Mouse (Mus musculus): Measurements from ENCODE around the gene Rbbp4. TPM values are rescaled to one million over a fixed set of nuclear protein-coding genes. Genes with fewer than 3 reads are reported as not detected.

Rbbp4 gene
- total RNA-seq, 2 experiments from 2014 or later = 134 to 137 TPM

- intact Hi-C loops (cut with DNase I) = no loop called here
- no peak for DNase-seq
Observed at GRCm38 (mm10) chr4:129297724-129298123, 37.4 kb downstream of the Rbbp4 start.

GRCm38 (mm10) chr4:129296066-129296465, 39.1 kb downstream of the Rbbp4 start:
- intact Hi-C loops (cut with DNase I) = no loop called here

GRCm38 (mm10) chr4:129295188-129295587, 40.0 kb downstream of the Rbbp4 start:
- intact Hi-C loops (cut with DNase I) = no loop called here
- DNase-seq = no peak

More at GRCm38 (mm10) chr4:129296066-129296465, 39.1 kb downstream of the Rbbp4 start:
- DNase-seq = peak in 1 of 2 experiments; percentile 17

- no peak for DNase-seq
- intact Hi-C loops (cut with DNase I) = no loop called here
Observed at GRCm38 (mm10) chr4:129293702-129294101, 41.5 kb downstream of the Rbbp4 start.

DNA sequence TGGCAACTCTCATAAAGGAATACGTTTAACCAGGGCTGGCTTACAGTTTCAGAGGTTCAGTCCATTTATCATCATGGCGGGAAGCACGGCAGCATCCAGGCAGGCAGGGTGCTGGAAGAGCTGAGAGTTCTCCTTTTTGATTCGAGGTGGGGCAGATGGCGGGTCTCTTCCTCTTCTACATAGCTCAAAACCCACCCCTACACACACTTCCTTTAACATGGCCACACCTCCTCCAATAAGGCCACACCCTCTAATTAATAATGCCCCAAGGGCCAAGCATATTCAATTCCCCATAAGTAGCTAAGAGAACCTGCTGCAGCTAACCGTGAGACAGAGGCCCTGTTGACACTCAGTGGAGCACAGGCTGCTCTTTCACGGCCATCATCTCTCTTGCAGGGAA, 42.3 kb downstream of the Rbbp4 start:
- intact Hi-C loops (cut with DNase I) = no loop called here
- no peak for DNase-seq

DNA sequence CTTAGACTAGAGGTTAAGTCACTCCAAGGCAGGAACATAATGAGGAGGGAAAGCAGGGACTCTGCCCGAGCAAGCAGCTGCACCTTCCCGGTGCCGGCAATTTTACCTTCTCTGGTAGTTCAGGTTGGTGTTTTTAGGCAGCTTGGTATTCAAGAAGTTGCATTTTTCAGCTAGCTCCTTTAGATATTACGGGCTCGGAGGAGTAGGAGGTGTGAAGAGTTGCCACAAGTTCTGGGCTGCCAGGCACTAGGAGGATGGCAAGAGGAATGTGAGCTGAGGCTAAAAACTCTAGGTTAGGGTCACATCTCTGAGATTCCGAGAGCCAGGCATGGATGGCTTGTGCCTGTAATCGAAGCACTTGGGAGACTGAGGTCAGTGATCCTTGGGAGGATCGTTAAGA, 45.5 kb downstream of the Rbbp4 start:
- no peak for DNase-seq
- intact Hi-C loops (cut with DNase I) = no loop called here

DNA sequence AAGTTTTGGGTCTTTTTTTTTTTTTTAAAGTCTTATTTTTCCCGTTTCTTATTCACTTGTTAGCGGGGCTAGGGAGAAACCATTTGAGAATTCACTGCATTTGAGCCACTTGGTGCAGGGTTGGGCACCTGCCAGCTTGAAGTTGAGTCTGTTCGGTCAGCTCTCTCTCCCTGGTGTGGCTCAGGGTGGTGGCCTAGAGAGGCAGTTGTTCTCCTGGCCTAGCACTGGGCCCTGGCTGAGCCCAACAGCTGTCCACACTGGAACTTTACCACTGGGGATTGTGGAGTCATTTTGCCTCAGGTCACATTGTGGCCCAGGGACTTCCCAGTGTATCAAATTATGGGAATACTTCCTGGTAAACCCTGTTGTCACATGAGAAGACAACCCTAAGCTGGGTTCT, 47.1 kb downstream of the Rbbp4 start:
- DNase-seq = peak; percentile 53 to 63
- intact Hi-C loops (cut with DNase I) = no loop called here

GRCm38 (mm10) chr4:129287472-129287981, 47.6 kb downstream of the Rbbp4 start, which contains the start of gene Sync:
Gene Sync, plus strand, starts transcription at chr4:129287617.
- DNase-seq = peak; percentile 71 to 75
- intact Hi-C loops (cut with DNase I) = no loop called here

GRCm38 (mm10) chr4:129286683-129287471, 48.3 kb downstream of the Rbbp4 start:
- peak; percentile 38 to 54 for DNase-seq
- intact Hi-C loops (cut with DNase I) = no loop called here

- peak; percentile 41 to 57 for DNase-seq
- intact Hi-C loops (cut with DNase I) = no loop called here
Observed at GRCm38 (mm10) chr4:129286001-129286682, 49.0 kb downstream of the Rbbp4 start.

DNA sequence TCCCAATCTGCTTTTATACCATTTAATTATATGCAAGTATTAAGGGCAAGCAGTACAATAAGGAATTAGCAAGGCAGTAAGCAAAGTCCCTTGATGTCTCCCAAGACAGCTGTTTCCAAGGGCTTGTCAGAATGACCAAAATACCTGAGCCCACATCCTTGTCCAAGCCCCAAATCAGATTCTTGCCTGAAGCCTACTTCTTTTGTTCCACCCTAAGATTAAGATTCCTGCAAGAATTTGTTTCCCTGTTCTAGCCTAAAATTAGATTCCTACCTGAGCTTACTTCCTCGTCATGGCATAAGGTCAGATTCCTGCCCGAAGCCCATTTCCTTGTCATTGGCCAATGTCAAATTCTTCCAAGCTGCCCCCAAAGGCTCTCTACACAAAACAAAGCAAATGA, 50.5 kb downstream of the Rbbp4 start:
- intact Hi-C loops (cut with DNase I) = no loop called here
- DNase-seq = no peak

DNA sequence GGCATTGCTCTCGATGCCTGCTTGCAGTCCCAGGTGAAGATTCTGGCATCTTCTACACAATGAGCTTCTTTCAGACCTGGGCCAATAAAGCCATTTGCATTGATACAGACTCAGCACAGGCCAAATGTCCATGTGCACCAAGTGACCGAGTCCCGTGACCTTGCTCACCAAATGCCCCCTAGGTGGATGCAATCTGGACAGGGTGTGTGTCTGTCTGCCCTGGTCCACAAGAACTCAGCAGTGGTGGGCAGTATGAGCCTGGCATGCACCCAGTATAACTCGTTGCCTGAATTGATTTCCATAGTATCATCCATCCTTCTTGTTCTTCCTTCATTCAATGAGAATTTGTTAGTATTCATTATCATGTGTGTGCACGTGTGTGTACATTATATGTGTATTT, 51.9 kb downstream of the Rbbp4 start:
- DNase-seq = no peak
- intact Hi-C loops (cut with DNase I) = no loop called here

GRCm38 (mm10) chr4:129282786-129283185, 52.4 kb downstream of the Rbbp4 start:
- no peak for DNase-seq
- intact Hi-C loops (cut with DNase I) = no loop called here

- intact Hi-C loops (cut with DNase I) = loop anchor here (1.0 to 10.0 kb wide), 3 partner anchors 64 to 178 kb away; no protein-coding TSS in a partner anchor
- DNase-seq = peak; percentile 96 to 99
Observed at GRCm38 (mm10) chr4:129276453-129276865, 58.7 kb downstream of the Rbbp4 start.

DNA sequence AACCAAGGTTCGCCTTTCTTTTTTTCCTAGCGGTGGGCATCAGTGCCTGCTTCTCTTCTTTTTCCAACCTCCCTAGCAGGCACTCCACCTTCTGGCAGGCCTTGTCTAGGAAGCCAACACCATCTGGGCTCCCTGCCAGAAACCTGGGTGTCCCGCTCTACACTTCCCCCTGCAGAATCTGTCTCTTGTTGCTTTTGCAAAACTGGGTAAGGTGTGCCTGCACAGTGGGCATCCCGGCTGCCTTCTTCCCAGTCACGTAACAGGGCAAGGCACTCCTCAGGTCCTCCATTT, 62.5 kb downstream of the Rbbp4 start:
- intact Hi-C loops (cut with DNase I) = loop anchor here (10.0 kb wide), 1 partner anchor 182 kb away; no protein-coding TSS in a partner anchor
- DNase-seq = peak in 1 of 2 experiments; percentile 63

GRCm38 (mm10) chr4:129271991-129272755, 63.0 kb downstream of the Rbbp4 start:
- intact Hi-C loops (cut with DNase I) = loop anchor here (10.0 kb wide), 1 partner anchor 183 kb away; no protein-coding TSS in a partner anchor
- no peak for DNase-seq

DNA sequence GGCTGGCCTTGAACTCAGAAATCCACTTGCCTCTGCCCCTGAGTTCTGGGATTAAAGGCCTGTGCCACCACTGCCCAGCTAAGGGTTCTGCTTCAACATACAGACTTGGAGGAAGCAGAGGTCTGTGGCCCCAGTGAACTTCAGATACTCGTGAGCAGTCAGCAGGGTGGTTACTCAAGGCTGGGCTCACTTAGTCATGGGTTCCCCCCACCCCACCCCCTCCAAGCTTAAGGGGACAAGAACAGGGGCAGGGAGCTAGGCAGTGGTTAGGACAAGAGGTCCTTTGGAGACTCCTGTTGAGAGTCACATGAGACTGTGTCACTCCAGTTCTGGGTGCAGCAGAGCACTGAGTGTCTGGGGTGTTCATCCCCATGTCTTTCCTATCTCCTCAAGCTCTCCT, 66.5 kb downstream of the Rbbp4 start:
- intact Hi-C loops (cut with DNase I) = no loop called here
- DNase-seq = no peak

DNA sequence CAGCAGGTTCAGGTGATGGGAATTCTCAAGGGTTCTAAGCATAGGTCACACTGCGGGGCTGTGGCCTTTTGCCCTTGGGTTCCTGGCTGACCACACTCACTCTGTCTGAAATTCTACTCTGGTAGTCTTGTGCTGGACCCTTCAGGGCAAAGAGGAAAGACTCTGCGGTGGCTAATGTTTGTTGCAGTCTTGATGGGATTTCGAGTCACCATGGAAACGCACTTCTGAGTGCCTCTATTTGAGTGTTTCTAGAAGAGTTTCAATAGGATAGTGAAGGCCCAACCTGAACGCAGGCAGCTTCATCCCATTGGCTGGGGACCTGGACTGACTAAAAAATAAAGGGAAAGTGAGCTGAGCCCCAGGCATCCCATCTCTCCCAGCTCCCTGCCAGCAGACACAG, 68.3 kb downstream of the Rbbp4 start:
- DNase-seq = no peak
- intact Hi-C loops (cut with DNase I) = no loop called here

GRCm38 (mm10) chr4:129266191-129266590, 69.0 kb downstream of the Rbbp4 start:
- DNase-seq = no peak
- intact Hi-C loops (cut with DNase I) = no loop called here

- intact Hi-C loops (cut with DNase I) = no loop called here
- DNase-seq = peak; percentile 62 to 65
Observed at GRCm38 (mm10) chr4:129263225-129264021, 71.7 kb downstream of the Rbbp4 start.
